Mouse (Mus musculus): Measurements from ENCODE around the gene Mageb3.
"Not testable (repeated sequence)": the region's sequence is repeated elsewhere in the genome, so short reads cannot be mapped to it uniquely, and the experiment has no call there.

Mageb3 gene

GRCm38 (mm10) chr2:121955765-121956223, at the start of gene Mageb3, which contains the start of gene Ctdspl2:
TSS of gene Mageb3 (minus strand) at chr2:121956092.
TSS of gene Ctdspl2 (plus strand) at chr2:121956001.
- ATAC-seq (ENCODE audit: insufficient number of reproducible peaks, low FRiP score, low TSS enrichment) = peak; percentile 94

DNA sequence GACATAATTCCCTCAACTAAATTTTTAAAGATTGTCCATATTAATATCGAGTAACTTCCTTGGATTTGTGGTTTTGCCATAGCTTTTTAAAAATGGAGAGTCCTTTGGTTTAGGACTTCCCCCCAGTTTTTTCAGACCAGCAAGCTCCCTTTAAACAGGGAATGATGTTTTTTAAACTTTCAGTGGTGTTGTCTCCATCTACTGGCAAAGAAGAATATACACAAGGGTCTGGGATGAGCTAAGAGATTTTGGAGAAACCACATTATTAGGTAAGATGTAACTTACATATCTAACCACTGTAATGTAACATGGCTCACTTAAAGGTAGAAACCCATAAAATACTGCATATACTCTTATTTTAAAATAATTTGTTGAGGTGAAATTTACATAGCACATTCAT, 39.8 kb upstream of the Mageb3 start:
- ATAC-seq (ENCODE audit: insufficient number of reproducible peaks, low FRiP score, low TSS enrichment) = no peak

GRCm38 (mm10) chr2:121957216-121957792, 1.4 kb upstream of the Mageb3 start:
- ATAC-seq (ENCODE audit: insufficient number of reproducible peaks, low FRiP score, low TSS enrichment) = no peak

DNA sequence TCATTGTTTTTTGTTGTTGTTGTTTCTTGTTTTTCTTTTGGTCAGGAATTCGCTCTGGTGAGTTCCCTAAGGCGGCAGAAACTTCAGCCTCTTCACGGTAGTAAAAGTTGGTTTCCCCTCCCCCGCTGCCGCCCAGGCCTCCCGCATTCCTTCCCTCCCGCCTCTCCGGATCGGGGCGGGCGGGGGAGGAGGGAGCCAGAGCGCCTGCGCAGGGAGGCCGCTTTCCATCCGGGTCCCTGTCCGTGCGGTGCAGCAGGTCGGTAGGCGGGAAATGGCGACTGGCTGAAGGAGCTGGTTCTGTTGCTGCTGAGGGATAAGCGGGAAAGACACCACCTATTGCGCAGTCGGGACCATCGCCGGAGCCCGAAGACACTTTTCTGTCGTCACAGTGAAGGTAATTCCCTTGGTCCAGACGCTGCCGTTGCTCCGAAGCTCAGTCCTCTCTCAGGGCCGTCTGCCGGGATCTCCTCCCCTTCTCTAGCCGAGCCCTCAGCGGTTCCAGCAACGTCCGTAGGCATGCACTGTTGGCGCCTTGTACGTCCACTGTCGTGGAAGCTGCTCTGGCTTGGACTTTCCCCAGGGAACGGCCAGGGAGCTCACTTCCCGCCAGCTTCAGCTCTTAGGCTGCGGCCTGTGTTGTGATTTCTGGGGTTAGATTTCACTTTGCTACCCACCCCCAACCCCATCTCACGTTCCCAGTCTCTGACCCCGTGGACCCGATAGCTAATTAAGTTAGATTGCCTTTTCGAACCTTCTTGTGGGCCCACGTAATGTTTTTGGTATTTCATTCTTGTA, 529 bp upstream of the Mageb3 start:
- peak; percentile 83 for ATAC-seq (ENCODE audit: insufficient number of reproducible peaks, low FRiP score, low TSS enrichment)

DNA sequence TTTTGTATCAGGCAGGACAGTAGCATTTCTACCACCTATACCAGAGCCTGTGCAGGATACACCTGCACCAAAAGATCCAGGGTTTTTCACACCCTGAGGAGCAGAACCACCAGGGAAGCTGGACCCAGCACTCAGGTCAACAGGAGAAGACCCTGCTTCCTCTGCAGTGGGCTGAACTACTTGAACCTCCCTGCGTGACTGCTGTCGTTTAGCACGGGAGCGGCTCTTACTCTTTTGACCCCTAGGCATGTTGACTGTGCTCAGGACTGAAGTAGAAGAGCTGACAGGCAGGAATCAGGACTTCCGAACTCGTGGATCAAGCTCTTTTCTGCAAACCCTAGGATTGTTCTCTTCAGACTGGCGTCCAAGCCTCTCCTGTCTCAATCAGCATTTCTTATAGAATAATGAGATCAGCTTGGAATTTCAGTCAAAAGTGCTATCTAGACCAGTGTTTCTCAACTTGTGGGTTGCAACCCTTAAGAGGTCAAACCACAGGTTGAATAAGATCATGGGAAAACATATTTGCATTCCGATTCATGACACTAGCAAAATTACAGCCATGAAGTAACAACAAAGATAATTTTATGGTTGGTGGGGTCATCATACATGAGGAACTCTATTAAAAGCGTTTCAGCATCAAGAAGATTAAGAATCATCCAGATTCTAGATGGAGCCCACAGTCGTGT, 778 bp downstream of the Mageb3 start:
- no peak for ATAC-seq (ENCODE audit: insufficient number of reproducible peaks, low FRiP score, low TSS enrichment)

GRCm38 (mm10) chr2:121943364-121943763, 12.5 kb downstream of the Mageb3 start:
- ATAC-seq (ENCODE audit: insufficient number of reproducible peaks, low FRiP score, low TSS enrichment) = no peak

DNA sequence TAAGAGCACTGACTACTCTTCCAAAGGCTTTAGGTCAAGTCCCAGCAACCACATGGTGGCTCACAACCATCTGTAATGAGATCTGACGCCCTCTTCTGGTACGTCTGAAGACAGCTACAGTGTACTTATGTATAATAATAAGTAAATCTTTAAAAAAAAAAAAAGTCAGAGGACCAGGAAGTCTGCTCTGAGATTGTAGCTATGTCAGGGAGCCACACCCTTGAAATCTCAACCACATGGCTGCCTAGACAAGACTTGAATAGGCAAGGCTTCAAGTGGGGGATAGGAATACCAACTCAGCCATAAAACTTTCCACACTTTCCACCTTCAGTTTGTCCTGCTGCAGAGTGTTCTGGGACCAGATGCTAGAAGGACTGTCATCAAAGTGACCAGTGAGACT, 18.3 kb downstream of the Mageb3 start:
- not testable (repeated sequence) for ATAC-seq (ENCODE audit: insufficient number of reproducible peaks, low FRiP score, low TSS enrichment)

GRCm38 (mm10) chr2:121916047-121916970, 39.6 kb downstream of the Mageb3 start:
- no peak for ATAC-seq (ENCODE audit: insufficient number of reproducible peaks, low FRiP score, low TSS enrichment)

GRCm38 (mm10) chr2:121909975-121910374, 45.9 kb downstream of the Mageb3 start:
- no peak for ATAC-seq (ENCODE audit: insufficient number of reproducible peaks, low FRiP score, low TSS enrichment)
